Mouse (Mus musculus) left cerebral cortex, postnatal 36 days (tissue): Measurements from ENCODE around the gene Smim8. TPM values are rescaled to one million over a fixed set of nuclear protein-coding genes. Genes with fewer than 3 reads are reported as not detected.

Experiments
- DNase-seq, 2 experiments: peaks; one replicate each; pipeline ENCODE4 v3.0.0; 2021 to 2022; ENCODE audit warnings: low spot score in 2 of 2, mixed read lengths in 1 of 2
- intact Hi-C: fragments of 180-260 bp; cut with DNase I; formaldehyde crosslinking; loops from one replicate; pipeline ENCODE4 v1.15.1; 2025
- total RNA-seq, 2 experiments: library from RNA; stranded (reverse); gene quantifications; 2 replicates each; pipeline ENCODE4 v1.2.3; 2021

The Smim8 gene
- total RNA-seq, 2 experiments from 2014 or later = 18.1 to 22.9 TPM

DNA sequence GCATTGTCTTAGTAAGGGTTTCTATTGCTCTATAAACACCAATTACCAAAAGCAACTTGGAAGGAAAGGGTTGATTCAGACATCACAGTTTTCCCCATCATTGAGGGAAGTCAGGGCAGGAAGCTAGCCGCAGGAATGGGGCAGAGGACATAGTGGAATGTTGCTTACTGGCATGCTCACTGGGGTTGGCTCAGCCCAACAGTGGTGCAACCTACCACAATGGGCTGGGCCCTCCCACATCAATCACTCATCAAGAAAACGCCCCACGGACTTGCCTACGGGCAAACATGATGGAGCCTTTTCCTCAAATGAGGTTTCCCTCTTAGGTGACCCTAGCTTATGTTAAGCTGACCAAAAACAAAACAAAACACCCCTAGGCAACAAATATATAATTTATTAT is 55.0 kb downstream of the Smim8 start:
- DNase-seq = no peak
- intact Hi-C loops = no loop called here

DNA sequence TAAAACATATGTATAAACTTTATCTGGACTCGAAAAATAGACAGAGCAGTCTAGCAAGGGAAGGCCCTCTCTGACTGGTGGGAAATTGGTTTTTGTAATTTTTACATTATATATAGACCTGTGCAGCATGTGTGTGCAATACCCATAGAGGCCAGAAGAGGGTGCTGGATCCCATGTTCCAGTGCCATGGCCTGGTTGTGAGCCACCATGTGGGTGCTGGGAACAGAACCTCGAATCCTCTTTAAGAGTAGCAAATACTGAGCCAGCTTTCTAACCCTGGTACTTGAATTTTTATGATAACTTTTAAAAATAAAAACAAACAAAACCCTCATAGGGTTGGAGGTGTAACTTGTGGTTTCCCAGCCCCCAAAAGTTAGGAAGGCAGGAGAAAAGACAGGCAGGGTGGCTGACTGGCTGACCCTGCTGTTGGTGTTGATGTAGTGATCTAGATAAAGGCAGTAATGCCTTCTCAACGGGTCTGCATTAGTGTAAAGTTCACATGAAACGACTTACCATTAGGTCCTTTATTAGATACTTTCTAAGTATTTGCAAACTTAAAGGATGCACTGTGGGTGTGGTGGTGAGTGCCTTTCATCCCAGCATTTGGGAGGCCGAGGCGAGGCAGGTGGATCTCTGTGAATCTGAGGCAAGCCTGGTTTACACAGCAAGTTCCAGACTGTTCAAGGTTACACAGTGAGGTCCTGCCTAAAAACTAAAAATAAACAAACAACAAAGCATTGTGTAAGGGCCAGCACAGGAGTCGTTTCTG is 57.9 kb downstream of the Smim8 start:
- DNase-seq = no peak
- intact Hi-C loops = no loop called here

DNA sequence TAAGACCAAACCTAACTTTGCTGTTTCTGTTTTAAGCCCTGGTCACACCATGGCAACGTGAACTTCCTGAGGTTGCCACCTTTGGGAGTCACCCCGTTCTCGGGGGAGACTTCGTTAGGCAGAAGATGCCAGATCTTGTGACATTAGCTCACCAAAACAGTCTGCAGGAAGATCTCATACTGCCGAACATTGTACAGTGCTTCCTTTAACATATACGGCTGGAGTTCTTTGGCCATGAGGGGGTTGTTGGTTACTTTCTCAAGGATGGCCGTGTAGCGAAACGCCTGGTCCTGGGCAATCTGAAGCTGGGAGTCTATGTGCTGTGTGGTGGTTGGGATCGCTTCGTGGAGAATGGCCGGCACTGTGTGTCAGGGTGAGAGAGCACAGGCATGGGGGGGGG is 58.8 kb downstream of the Smim8 start:
- intact Hi-C loops = no loop called here
- no peak for DNase-seq

Other genes with a start within 250 kb of the Smim8 start
- 100 to 1,000 TPM; 105 TPM for gene Akirin2, start 227.5 kb downstream of the Smim8 start, total RNA-seq
- 10 to 100 TPM; 36.7 to 46.9 TPM for gene Orc3, start 163.5 kb downstream of the Smim8 start, total RNA-seq
- 10 to 100 TPM; 22.7 to 25.3 TPM for gene Rars2, start 163.5 kb downstream of the Smim8 start, total RNA-seq
- 10 to 100 TPM; 20.8 to 26.3 TPM for gene Slc35a1, start 91.0 kb downstream of the Smim8 start, total RNA-seq
- gene Cfap206, start 48.2 kb downstream of the Smim8 start, total RNA-seq = 1 to 10 TPM; 1.8 to 2.0 TPM
- not detected for gene Gm136, start 22.2 kb downstream of the Smim8 start, total RNA-seq
- 10 to 100 TPM; 24.0 to 29.4 TPM for gene Zfp292, start 104.5 kb upstream of the Smim8 start, total RNA-seq
- not detected for gene Cga, start 115.4 kb upstream of the Smim8 start, total RNA-seq